25 mouse cellular contexts compared by ENCODE assay signal in genomic region chr9:121423621-121424020, GRCm38 (mm10).
DNase-seq lines count a peak whose midpoint lies in the region; ATAC-seq and TF ChIP-seq lines count a peak whose summit lies in the region.
"Had no signal": no experiment of that assay in that cellular context is flagged by ENCODE, and none has a peak within 500 bp of the region (broad histone marks: within the 10 kb centered on the region; RNA-seq: fewer than 3 reads in every experiment).

No protein-coding gene starts in this region.

- H3K36me3 ChIP-seq in intestine, embryonic 16.5 days (ENCODE audit: control insufficient read depth, insufficient read depth, low read length) = no peaks in the 10 kb centered on the region
- no peaks in the 10 kb centered on the region for H3K36me3 ChIP-seq in intestine, embryonic 15.5 days
- H3K36me3 ChIP-seq in lung, postnatal 0 days (ENCODE audit: insufficient read depth, low read length) = no peaks in the 10 kb centered on the region
- H3K36me3 ChIP-seq in stomach, embryonic 15.5 days = no peaks in the 10 kb centered on the region
- H3K36me3 ChIP-seq: forebrain, embryonic 12.5 days; heart, embryonic 10.5 days; limb, embryonic 10.5 days; limb, embryonic 15.5 days; midbrain, embryonic 13.5 days; neural tube, embryonic 13.5 days had no signal

- peak overlapping the region; percentile 75; the same call in 1 of the 2 replicates for H3K27ac ChIP-seq in intestine, embryonic 16.5 days (ENCODE audit: low read length)
- no peak overlapping the region for H3K27ac ChIP-seq in intestine, embryonic 15.5 days
- H3K27ac ChIP-seq in lung, postnatal 0 days (ENCODE audit: low read length) = peak overlapping the region; percentile 91
- H3K27ac ChIP-seq in stomach, embryonic 15.5 days = peak overlapping the region; percentile 74; the same call in 1 of the 2 replicates
- H3K27ac ChIP-seq: forebrain, embryonic 12.5 days; hindbrain, embryonic 14.5 days; limb, embryonic 10.5 days; limb, embryonic 15.5 days; midbrain, embryonic 13.5 days; neural tube, embryonic 13.5 days had no signal

- no peak overlapping the region for H3K9ac ChIP-seq in intestine, embryonic 16.5 days (ENCODE audit: low read depth, low read length)
- no peak overlapping the region for H3K9ac ChIP-seq in intestine, embryonic 15.5 days
- no peak overlapping the region for H3K9ac ChIP-seq in lung, postnatal 0 days (replicated peaks; ENCODE audit: low read depth)
- H3K9ac ChIP-seq in stomach, embryonic 15.5 days = no peak overlapping the region
- H3K9ac ChIP-seq: forebrain, embryonic 12.5 days; forebrain, postnatal 0 days; hindbrain, embryonic 14.5 days; limb, embryonic 15.5 days; midbrain, embryonic 13.5 days; neural tube, embryonic 13.5 days had no signal

- no peak overlapping the region for H3K4me3 ChIP-seq in intestine, embryonic 16.5 days (ENCODE audit: low read length)
- no peak overlapping the region for H3K4me3 ChIP-seq in intestine, embryonic 15.5 days (replicated peaks)
- no peak overlapping the region for H3K4me3 ChIP-seq in lung, postnatal 0 days (ENCODE audit: low read depth, low read length)
- H3K4me3 ChIP-seq in stomach, embryonic 15.5 days (replicated peaks) = no peak overlapping the region
- H3K4me3 ChIP-seq: forebrain, embryonic 12.5 days; heart, embryonic 10.5 days; limb, embryonic 10.5 days; limb, embryonic 15.5 days; midbrain, embryonic 13.5 days; neural tube, embryonic 13.5 days had no signal

- no peak for TF ChIP-seq CTCF in lung, postnatal 0 days (IDR thresholded peaks at IDR 0.05)

- no peak for ATAC-seq in intestine, embryonic 16.5 days
- no peak for ATAC-seq in intestine, embryonic 15.5 days
- ATAC-seq in lung, postnatal 0 days = no peak
- ATAC-seq in stomach, embryonic 15.5 days (ENCODE audit: insufficient read depth, low FRiP score, low read depth) = no peak
- ATAC-seq: forebrain, postnatal 0 days; midbrain, embryonic 13.5 days had no signal

- no peak overlapping the region for H3K4me2 ChIP-seq in intestine, embryonic 16.5 days (ENCODE audit: low read depth, low read length)
- no peak overlapping the region for H3K4me2 ChIP-seq in intestine, embryonic 15.5 days (replicated peaks)
- H3K4me2 ChIP-seq in lung, postnatal 0 days (replicated peaks; ENCODE audit: low read depth, low read length) = no peak overlapping the region
- H3K4me2 ChIP-seq in stomach, embryonic 15.5 days = no peak overlapping the region
- H3K4me2 ChIP-seq: forebrain, embryonic 12.5 days; hindbrain, embryonic 14.5 days; limb, embryonic 15.5 days; midbrain, embryonic 13.5 days; neural tube, embryonic 13.5 days had no signal

- DNase-seq in lung, postnatal 0 days (ENCODE audit: low spot score) = no peak
- DNase-seq in lung, postnatal 14 days = no peak
- DNase-seq in kidney, adult 18-20 months = no peak
- DNase-seq in adrenal gland, postnatal 10 days = no peak
- DNase-seq: adrenal gland, postnatal 14 days; cerebellum, postnatal 10 days; forebrain, postnatal 0 days; gastrocnemius, postnatal 10 days; kidney, adult 9 months; kidney, postnatal 10 days; layer of hippocampus, adult 9-11 months; lung, postnatal 4 days; thymus, adult 18-20 months; thymus, postnatal 25 days had no signal

- H3K27me3 ChIP-seq in intestine, embryonic 16.5 days (replicated peaks; ENCODE audit: control insufficient read depth, insufficient read depth, low read length) = no peaks in the 10 kb centered on the region
- no peaks in the 10 kb centered on the region for H3K27me3 ChIP-seq in intestine, embryonic 15.5 days (replicated peaks)
- no peaks in the 10 kb centered on the region for H3K27me3 ChIP-seq in lung, postnatal 0 days (replicated peaks; ENCODE audit: insufficient read depth, low read length)
- no peaks in the 10 kb centered on the region for H3K27me3 ChIP-seq in stomach, embryonic 15.5 days (replicated peaks)
- H3K27me3 ChIP-seq: forebrain, embryonic 12.5 days; limb, embryonic 15.5 days; midbrain, embryonic 13.5 days; neural tube, embryonic 13.5 days; Patski had no signal

- no peak for TF ChIP-seq EP300 in lung, postnatal 0 days (IDR thresholded peaks at IDR 0.05)

- 71% methylated on average over 6 of the region's 6 CpGs for WGBS in intestine, embryonic 16.5 days
- WGBS in intestine, embryonic 15.5 days = 75% methylated on average over 6 of the region's 6 CpGs
- WGBS in lung, postnatal 0 days = 52% methylated on average over 6 of the region's 6 CpGs
- WGBS in stomach, embryonic 15.5 days = 81% methylated on average over 6 of the region's 6 CpGs

- peaks cover 48% of the 10 kb centered on the region for H3K4me1 ChIP-seq in intestine, embryonic 16.5 days (ENCODE audit: control insufficient read depth, insufficient read depth, low read length)
- peaks cover 26% of the 10 kb centered on the region for H3K4me1 ChIP-seq in intestine, embryonic 15.5 days (replicated peaks)
- H3K4me1 ChIP-seq in lung, postnatal 0 days (ENCODE audit: insufficient read depth, low read depth, low read length) = peaks cover 18% of the 10 kb centered on the region
- peaks cover 13% of the 10 kb centered on the region for H3K4me1 ChIP-seq in stomach, embryonic 15.5 days
- H3K4me1 ChIP-seq: limb, embryonic 10.5 days had no signal

- no peaks in the 10 kb centered on the region for H3K9me3 ChIP-seq in intestine, embryonic 16.5 days (ENCODE audit: control insufficient read depth, low read length)
- no peaks in the 10 kb centered on the region for H3K9me3 ChIP-seq in intestine, embryonic 15.5 days
- no peaks in the 10 kb centered on the region for H3K9me3 ChIP-seq in lung, postnatal 0 days (ENCODE audit: low read length)
- H3K9me3 ChIP-seq in stomach, embryonic 15.5 days = no peaks in the 10 kb centered on the region
- H3K9me3 ChIP-seq: forebrain, embryonic 12.5 days; heart, embryonic 10.5 days; limb, embryonic 10.5 days; limb, embryonic 15.5 days; midbrain, embryonic 13.5 days; neural tube, embryonic 13.5 days had no signal
